Mouse (Mus musculus): ENCODE results near the gene Chit1.

DNA sequence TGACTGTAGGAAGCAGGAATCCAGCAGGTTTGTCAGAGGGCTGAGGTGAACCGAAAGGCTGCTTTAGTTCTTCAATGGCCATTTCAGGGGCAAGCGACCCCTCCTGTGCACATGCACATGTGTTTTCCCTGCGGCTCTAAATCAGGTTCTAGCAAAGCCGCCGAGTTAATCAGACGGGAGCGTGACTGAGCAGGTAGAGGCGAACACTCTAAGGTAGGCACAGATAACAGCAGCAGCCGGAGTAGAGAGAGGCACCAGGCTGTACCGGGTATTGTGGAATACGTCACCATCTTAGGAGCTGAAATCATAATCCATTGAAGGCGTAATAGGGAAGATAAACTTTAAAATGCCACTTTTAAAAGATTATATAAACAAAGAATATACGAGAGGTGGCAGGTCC, 3.7 kb downstream of the Chit1 start:
- TF ChIP-seq CTCF (IDR thresholded peaks at IDR 0.05; ENCODE audit: control insufficient read depth, insufficient read depth, insufficient read length), result no peak
- TF ChIP-seq CEBPB (IDR thresholded peaks at IDR 0.05; ENCODE audit: low read depth), result no peak
- no peak for TF ChIP-seq USF1 (IDR thresholded peaks at IDR 0.05; ENCODE audit: low read depth)
- no peak for TF ChIP-seq MAX (IDR thresholded peaks at IDR 0.05)
- TF ChIP-seq MYOG (IDR thresholded peaks at IDR 0.05; ENCODE audit: control insufficient read depth, extremely low read depth, insufficient read length), result no peak
- no peak for TF ChIP-seq MYOD1 (IDR thresholded peaks at IDR 0.05; ENCODE audit: control insufficient read depth, insufficient read length, low read depth)
